Mouse (Mus musculus): ENCODE data around the gene Tmed1.

- no peak for TF ChIP-seq POLR2A (IDR thresholded peaks at IDR 0.05; ENCODE audit: low read depth, low read length)
- TF ChIP-seq CTCF (conservative IDR thresholded peaks at IDR 0.05; ENCODE audit: insufficient read depth, insufficient read length, low read depth, low read length), result no peak
Observed at GRCm38 (mm10) chr9:21525142-21525936, 15.3 kb upstream of the Tmed1 start.

All from kidney, adult 2 months (tissue).